Mouse (Mus musculus) embryonic facial prominence, embryonic 13.5 days (tissue): ENCODE results near the gene Dnajc22. TPM values are rescaled to one million over a fixed set of nuclear protein-coding genes. Genes with fewer than 3 reads are reported as not detected.
"Not testable (repeated sequence)": the region's sequence is repeated elsewhere in the genome, so short reads cannot be mapped to it uniquely, and the experiment has no call there.

Experiments used
- ATAC-seq: fragments of 200-750 bp; cut with Nextera tagmentation; 2 replicates; pipeline ENCODE4 v1.8.0; 2017; ENCODE audit warnings: low read depth; ENCODE audit not compliant: insufficient number of reproducible peaks, insufficient read depth, low FRiP score, low TSS enrichment
- H3K27ac ChIP-seq: fragments of 300-500 bp; sonication (generic); 2 replicates; pipeline ENCODE4 v1.5.1; 2015; ENCODE audit warnings: moderate library complexity, mild to moderate bottlenecking, inconsistent platforms
- H3K27me3 ChIP-seq: fragments of 300-500 bp; sonication (generic); 2 replicates; pipeline ENCODE4 v1.6.1; 2015; ENCODE audit warnings: mild to moderate bottlenecking, inconsistent platforms
- H3K36me3 ChIP-seq: fragments of 300-500 bp; sonication (generic); 2 replicates; pipeline ENCODE4 v1.6.1; 2015; ENCODE audit warnings: mild to moderate bottlenecking, inconsistent platforms
- H3K4me1 ChIP-seq: fragments of 300-500 bp; sonication (generic); 2 replicates; pipeline ENCODE4 v1.6.1; 2015; ENCODE audit warnings: inconsistent platforms
- H3K4me2 ChIP-seq: fragments of 300-500 bp; sonication (generic); 2 replicates; pipeline ENCODE4 v1.6.1; 2015; ENCODE audit warnings: moderate library complexity, mild to moderate bottlenecking, inconsistent platforms
- H3K4me3 ChIP-seq: fragments of 300-500 bp; sonication (generic); 2 replicates; pipeline ENCODE4 v1.5.1; 2015; ENCODE audit warnings: mild to moderate bottlenecking, inconsistent platforms
- H3K9ac ChIP-seq: fragments of 300-500 bp; sonication (generic); 2 replicates; pipeline ENCODE4 v1.6.1; 2015; ENCODE audit warnings: mild to moderate bottlenecking, inconsistent platforms
- H3K9me3 ChIP-seq: fragments of 300-500 bp; sonication (generic); 2 replicates; pipeline ENCODE4 v1.6.1; 2016; ENCODE audit warnings: inconsistent platforms
- WGBS: fragments of 180-500 bp; shearing (Covaris S2); methylation state at CpG from one replicate; pipeline ENCODE4 v1.1.7; 2015; ENCODE audit warnings: mixed read lengths; 5-methylcytosine and 5-hydroxymethylcytosine counted together
- polyA plus RNA-seq: library from polyadenylated mRNA; unstranded; fragments of >200 nt; fragmentation: Nextera tagmentation; extraction: Ambion mirVana; gene quantifications from 2 replicates; pipeline ENCODE4 v1.2.1, GENCODE M21; 2015

Dnajc22 gene
- polyA plus RNA-seq, 1 experiment from 2014 or later, result 0.52 TPM

DNA sequence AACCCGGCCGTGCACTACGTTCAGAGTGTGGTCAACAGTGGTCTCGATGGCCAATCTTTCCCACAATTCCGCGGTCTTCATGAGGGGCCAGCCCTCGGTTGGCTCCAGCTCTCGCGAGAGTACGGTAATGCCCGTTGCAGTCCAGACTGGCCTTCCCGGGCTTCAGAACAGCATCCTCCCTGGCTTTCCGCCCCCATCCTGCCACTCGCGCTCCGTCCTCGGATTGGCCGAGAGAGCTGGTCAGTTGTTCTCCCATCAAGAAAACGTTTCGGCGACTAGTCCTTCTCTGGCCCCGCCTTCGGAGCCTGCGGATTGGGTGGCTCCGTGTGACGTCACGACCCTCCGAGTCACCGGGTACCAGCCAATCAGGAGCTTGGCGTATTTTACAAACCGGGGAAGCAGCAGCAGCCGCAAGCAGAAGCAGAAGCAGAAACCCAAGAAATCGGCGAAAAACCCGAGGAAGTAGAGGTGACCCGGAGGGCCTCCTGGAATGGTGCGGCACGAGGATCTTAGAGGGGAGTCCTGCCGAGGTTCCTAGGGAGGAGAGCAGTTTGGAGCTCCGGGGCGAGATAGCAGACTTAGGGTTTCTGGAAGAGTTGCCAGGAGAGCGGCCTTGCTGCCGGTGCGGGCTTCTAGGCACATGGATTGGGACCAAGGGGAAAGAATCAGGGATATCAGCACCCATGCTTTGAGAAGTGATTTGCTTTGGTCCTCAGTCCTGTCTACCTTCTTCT, 18.2 kb upstream of the Dnajc22 start:
- H3K4me3 ChIP-seq, result peak overlapping the region; percentile 69
- H3K9me3 ChIP-seq, result no peaks in the 10 kb centered on the region
- peak overlapping the region; percentile 93 for H3K4me2 ChIP-seq
- under 1% methylated on average over 44 of the region's 44 CpGs for WGBS
- peak overlapping the region; percentile 84 for H3K9ac ChIP-seq
- ATAC-seq, result peak; percentile 91
- H3K4me1 ChIP-seq, result peaks cover 37% of the 10 kb centered on the region
- no peaks in the 10 kb centered on the region for H3K27me3 ChIP-seq
- H3K27ac ChIP-seq, result peak overlapping the region; percentile 94
- peaks cover 23% of the 10 kb centered on the region for H3K36me3 ChIP-seq

DNA sequence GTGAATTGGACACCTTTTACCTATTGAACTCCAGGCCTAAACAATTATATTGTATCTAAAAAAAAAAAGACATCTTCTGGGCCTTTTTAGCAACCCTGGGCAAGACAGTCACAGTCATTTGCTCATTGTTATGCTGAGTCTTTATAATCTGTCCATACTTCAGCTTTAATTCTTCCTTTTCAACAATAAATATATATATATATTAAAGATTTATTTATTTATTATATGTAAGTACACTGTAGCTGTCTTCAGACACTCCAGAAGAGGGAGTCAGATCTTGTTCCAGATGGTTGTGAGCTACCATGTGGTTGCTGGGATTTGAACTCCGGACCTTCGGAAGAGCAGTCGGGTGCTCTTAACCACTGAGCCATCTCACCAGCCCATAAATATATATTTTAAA, 17.0 kb upstream of the Dnajc22 start:
- H3K4me3 ChIP-seq, result peak overlapping the region; percentile 69; the same call in 1 of the 2 replicates

DNA sequence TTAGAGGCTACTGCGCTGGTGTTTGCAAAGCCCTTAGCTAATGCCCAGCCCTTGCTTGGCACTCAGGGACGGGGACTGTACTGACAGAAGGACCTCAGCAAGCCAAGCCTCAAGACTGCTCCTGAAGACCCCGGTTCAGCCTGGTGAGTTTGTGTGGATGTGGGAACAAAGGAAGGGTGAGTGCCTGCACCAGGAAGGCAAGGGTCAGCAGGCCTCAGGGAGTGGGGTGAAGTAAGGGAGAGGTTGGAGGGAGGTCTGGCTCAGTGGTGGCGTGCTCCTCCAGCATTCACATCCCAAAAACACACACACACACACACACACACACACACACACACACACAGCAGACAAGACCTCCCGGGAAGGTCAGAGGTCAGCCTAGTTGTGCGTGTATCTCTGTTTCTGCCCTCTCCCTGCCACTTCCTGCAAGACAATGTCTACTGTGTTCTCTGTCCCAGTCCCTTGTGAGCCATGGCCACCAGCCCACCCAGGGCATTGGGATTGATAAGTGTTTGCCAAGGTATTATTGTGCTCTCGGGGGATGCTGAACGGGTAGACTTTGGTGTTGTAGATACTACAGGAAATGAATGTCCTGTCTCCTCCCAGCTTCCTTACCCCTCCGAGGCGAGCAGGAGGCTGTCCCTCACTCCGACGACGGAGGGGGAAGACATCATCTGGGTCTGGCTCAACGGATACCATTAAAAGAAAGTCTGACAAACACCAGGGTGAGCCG, 14.6 kb upstream of the Dnajc22 start:
- peak overlapping the region; percentile 22; the same call in 1 of the 2 replicates for H3K9ac ChIP-seq

More for the DNA sequence above, 17.0 kb upstream of the Dnajc22 start:
- not testable (repeated sequence) for H3K27ac ChIP-seq, H3K9me3 ChIP-seq, ATAC-seq, H3K27me3 ChIP-seq
- Histone ChIP-seq H3K4me2 (peak overlapping the region; percentile 93), H3K4me1 (peaks cover 37% of the 10 kb centered on the region), H3K36me3 (peaks cover 34% of the 10 kb centered on the region), H3K9ac (peak overlapping the region; percentile 84; the same call in 1 of the 2 replicates)
- 95% methylated on average over 3 of the region's 3 CpGs for WGBS

DNA sequence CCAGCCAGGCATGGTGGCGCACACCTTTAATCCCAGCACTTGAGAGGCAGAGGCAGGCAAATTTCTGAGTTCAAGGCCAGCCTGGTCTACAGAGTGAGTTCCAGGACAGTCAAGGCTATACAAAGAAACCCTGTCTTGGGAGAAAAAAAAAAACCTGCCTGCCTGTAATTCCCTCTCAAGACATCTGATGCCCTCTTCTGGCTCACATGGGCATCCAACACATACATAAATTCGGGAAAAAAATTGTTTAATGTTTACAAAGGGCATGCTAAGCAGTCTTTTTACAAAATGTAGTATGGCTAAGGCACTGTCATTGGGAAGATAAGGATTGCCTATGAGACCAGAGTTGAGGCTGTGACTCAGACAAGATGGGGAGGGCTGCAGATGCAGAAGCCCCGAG, 13.2 kb upstream of the Dnajc22 start:
- 84% methylated on average over 3 of the region's 3 CpGs for WGBS

More for the DNA sequence above, 14.6 kb upstream of the Dnajc22 start:
- H3K4me1 ChIP-seq, result peaks cover 37% of the 10 kb centered on the region
- no peak overlapping the region for H3K4me2 ChIP-seq
- no peaks in the 10 kb centered on the region for H3K9me3 ChIP-seq
- no peak overlapping the region for H3K27ac ChIP-seq
- H3K27me3 ChIP-seq, result peaks cover 7% of the 10 kb centered on the region
- H3K36me3 ChIP-seq, result peaks cover 55% of the 10 kb centered on the region
- no peak overlapping the region for H3K4me3 ChIP-seq
- WGBS, result 41% methylated on average over 15 of the region's 15 CpGs
- ATAC-seq, result no peak

DNA sequence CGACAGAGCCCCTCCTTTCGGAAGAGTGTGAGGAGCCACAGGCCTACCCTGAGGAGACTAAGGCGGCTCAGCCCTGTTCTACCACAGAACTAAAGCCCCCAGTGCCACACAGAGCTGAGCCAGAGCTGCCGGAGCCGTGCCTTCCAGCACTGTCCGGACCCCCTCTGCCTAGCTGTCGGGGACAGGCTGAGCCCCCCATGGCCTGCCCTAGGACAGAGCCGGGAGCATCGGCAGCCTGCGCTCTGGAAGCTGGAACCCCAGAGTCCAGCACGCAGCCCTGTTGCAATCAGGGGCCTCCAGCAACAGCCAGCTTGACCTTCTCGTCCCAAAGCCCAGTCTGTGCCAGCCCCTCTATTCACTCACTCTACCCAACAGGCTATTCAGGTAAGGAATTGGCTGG, 10.6 kb upstream of the Dnajc22 start:
- no peak overlapping the region for H3K4me3 ChIP-seq
- H3K36me3 ChIP-seq, result peaks cover 47% of the 10 kb centered on the region
- WGBS, result 92% methylated on average over 12 of the region's 12 CpGs
- no peak overlapping the region for H3K4me2 ChIP-seq
- no peak for ATAC-seq
- H3K9ac ChIP-seq, result no peak overlapping the region
- peaks cover 23% of the 10 kb centered on the region for H3K4me1 ChIP-seq
- peaks cover 47% of the 10 kb centered on the region for H3K27me3 ChIP-seq
- H3K9me3 ChIP-seq, result no peaks in the 10 kb centered on the region
- no peak overlapping the region for H3K27ac ChIP-seq

More for the DNA sequence above, 13.2 kb upstream of the Dnajc22 start:
- H3K27me3 ChIP-seq, result peaks cover 22% of the 10 kb centered on the region
- H3K4me1 ChIP-seq, result peaks cover 42% of the 10 kb centered on the region
- H3K4me3 ChIP-seq, result no peak overlapping the region
- no peak for ATAC-seq
- no peaks in the 10 kb centered on the region for H3K9me3 ChIP-seq
- H3K36me3 ChIP-seq, result peaks cover 55% of the 10 kb centered on the region
- 0 out of 2 replicates have a peak overlapping the region, but pooled peaks have one; percentile 32 for H3K9ac ChIP-seq
- H3K4me2 ChIP-seq, result no peak overlapping the region
- no peak overlapping the region for H3K27ac ChIP-seq

DNA sequence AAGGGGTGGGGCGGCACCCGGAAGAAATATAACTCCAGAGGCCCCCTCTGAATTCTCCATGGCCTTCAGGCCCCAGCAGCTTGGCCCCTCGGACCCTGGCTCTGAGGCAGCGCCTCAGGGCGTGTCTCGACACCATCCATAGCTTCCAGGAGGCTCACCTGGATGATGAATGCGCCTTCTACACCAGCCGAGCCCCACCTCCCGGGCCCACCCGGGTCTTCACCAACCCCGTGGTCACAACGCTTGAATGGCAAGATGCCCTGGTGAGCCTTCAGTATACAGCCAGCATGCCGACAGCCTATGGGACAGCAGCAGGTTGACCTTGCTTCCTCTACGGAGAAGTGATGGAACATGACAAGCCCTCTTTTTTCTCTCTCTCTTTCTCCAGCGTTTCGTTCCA, 10.1 kb upstream of the Dnajc22 start:
- ATAC-seq, result no peak
- H3K4me1 ChIP-seq, result peaks cover 20% of the 10 kb centered on the region
- H3K36me3 ChIP-seq, result peaks cover 42% of the 10 kb centered on the region
- no peak overlapping the region for H3K4me3 ChIP-seq
- no peak overlapping the region for H3K27ac ChIP-seq
- peaks cover 52% of the 10 kb centered on the region for H3K27me3 ChIP-seq
- WGBS, result 89% methylated on average over 16 of the region's 16 CpGs
- H3K9me3 ChIP-seq, result no peaks in the 10 kb centered on the region
- no peak overlapping the region for H3K9ac ChIP-seq
- H3K4me2 ChIP-seq, result no peak overlapping the region

DNA sequence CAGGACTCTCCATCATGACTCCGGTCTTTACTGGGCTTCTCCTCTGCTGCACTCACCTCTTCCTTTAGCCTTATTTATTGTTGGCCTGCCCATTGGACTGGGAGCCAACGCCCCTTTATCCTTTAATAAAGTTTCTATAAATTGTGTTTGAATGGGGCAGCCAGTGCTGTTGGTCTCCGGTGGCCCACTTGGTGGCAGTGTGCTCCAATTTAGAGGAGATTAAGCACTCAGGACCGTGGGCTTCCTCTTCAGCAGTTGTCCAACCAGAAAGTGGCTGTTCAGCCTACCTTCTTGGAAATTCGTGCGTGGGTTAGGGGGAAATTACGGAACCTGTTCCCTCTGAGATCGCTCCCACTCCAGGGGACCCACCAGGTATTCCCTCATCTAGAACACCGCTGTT, 9.7 kb upstream of the Dnajc22 start:
- Histone ChIP-seq H3K27ac (no peak overlapping the region), H3K4me1 (peaks cover 21% of the 10 kb centered on the region)
- ATAC-seq, result no peak

DNA sequence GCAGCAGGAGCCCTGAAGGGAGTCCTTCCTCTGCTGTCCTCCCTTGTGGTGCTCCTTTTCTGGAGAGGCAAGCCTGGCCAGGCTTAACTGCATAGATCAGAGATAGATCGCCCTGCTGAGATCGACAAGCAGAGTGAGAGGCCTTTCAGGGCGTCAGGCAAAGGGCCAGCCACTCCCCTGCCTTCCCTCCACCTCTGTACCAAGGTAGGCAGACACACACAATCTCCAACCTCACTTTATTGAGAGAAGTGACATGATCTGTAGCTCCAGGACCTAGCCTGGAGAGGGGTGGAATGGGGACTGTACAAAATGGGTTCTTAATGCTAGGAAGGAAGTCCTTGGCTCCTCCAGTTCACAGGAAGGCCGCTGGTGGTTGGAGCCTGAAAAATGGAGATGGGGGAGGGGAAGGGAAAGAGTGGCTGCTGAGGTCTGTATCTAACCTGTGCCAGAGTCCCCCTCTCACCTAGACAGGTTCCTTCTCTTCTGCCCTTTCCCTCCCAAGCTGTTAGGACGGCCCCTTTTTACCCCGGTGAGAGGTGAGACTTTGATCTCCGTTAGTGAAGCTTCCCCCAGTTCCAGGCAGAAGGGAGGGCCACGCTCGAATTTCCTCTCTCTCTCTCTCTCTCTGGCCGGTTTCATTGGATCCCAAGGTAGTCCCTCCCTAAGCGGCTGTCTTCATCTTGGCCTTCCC, 9.0 kb upstream of the Dnajc22 start:
- H3K4me2 ChIP-seq, result no peak overlapping the region
- no peak overlapping the region for H3K9ac ChIP-seq
- no peak for ATAC-seq
- peaks cover 24% of the 10 kb centered on the region for H3K4me1 ChIP-seq
- H3K27ac ChIP-seq, result no peak overlapping the region
- no peaks in the 10 kb centered on the region for H3K9me3 ChIP-seq
- H3K27me3 ChIP-seq, result peaks cover 64% of the 10 kb centered on the region
- H3K4me3 ChIP-seq, result no peak overlapping the region
- WGBS, result 10% methylated on average over 11 of the region's 11 CpGs
- peaks cover 32% of the 10 kb centered on the region for H3K36me3 ChIP-seq

More for the DNA sequence above, 9.7 kb upstream of the Dnajc22 start:
- H3K9me3 ChIP-seq, result no peaks in the 10 kb centered on the region
- peaks cover 57% of the 10 kb centered on the region for H3K27me3 ChIP-seq
- peaks cover 38% of the 10 kb centered on the region for H3K36me3 ChIP-seq
- H3K4me2 ChIP-seq, result no peak overlapping the region
- no peak overlapping the region for H3K4me3 ChIP-seq
- WGBS, result 69% methylated on average over 9 of the region's 9 CpGs
- H3K9ac ChIP-seq, result no peak overlapping the region

DNA sequence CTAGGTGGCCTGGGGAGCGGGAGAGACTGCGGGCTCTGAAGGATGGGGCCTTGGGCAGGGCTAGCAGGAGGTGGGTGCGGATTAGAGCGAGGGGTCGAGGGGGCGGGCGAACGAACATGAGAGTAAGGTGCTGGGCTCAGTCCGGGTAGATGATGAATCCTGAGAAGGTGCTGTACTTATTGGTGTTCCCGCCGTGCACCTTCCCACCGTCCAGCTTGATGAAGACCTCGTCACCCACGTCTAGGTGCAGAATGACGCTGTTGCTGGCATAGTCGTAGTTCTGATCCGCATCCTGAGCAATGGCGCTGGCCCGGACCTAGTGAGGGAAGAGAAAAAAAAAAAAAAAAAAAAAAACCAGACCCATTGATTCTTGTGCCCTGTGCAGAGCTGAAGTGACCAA, 8.4 kb upstream of the Dnajc22 start:
- Histone ChIP-seq H3K9ac (no peak overlapping the region), H3K4me3 (no peak overlapping the region), H3K27ac (no peak overlapping the region), H3K4me2 (no peak overlapping the region; the same call in 1 of the 2 replicates), H3K9me3 (no peaks in the 10 kb centered on the region), H3K27me3 (peaks cover 70% of the 10 kb centered on the region), H3K4me1 (peaks cover 24% of the 10 kb centered on the region), H3K36me3 (peaks cover 32% of the 10 kb centered on the region)
- WGBS, result 9% methylated on average over 19 of the region's 19 CpGs
- ATAC-seq, result no peak

DNA sequence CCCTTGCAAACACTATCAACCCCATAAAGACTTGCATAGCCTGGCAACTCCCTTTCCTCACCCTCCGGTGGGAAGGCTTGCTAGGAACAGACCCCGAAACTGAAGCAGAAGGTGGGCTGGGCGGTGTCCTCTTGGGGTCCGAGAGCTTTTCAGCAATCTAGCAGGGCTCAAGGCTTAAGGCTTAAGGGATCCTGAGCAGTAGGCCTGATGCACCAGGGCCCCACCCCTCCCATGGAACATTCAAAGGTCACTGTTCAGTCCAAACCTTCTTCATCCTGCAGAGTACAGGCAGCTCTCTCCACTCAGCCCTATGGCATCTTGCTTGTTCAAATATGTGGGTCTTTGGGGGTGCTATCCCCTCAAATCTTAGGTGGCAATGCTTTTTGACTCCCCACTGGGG, 7.0 kb upstream of the Dnajc22 start:
- 79% methylated on average over 4 of the region's 4 CpGs for WGBS
- H3K27ac ChIP-seq, result no peak overlapping the region

DNA sequence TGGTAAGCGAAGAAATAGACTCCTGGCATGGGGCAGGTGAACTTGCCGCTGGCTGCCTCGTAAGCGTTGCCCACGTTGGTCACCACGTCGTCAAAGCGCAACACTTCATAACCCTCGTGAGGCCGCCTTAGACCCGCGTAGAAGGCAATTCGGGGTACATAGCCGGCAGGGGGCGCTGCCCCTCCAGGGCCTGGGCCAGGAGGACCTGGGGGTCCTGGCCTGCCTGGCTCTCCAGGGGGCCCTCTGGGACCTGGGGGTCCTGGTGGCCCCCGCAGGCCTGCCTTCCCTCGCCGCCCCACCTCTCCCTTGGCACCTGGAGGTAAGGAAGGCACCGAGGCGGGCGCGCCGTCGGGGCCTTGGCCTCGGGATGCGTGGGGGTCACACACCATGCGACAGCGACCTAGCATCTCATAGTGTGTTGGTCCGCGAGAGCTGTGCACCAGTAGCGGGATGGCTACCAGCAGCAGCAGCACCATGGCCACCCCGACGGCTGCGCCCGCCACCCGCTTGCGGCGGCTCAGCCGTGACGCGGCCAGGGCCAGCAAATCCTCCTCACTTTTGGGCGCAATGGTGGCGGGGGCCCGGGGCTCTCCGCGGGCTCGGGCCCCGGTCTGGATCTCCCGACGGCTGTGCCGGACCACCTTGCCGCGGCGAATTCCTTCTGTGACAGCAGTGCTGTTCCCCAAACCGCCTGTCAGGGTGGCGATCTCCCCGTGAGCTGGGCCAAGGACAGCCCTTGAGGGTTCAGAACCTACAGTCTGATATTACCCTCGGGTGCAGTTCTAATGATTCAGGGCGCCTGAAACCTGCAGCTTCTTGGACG, 5.5 kb upstream of the Dnajc22 start, which contains the start of gene C1ql4:
Gene C1ql4, minus strand, starts transcription at position 565 of the 823 bp plus-strand sequence.
- ATAC-seq, result no peak
- Histone ChIP-seq H3K4me1 (peaks cover 24% of the 10 kb centered on the region), H3K4me3 (peak within 1 kb of the TSS; percentile 33), H3K27me3 (peaks cover 99% of the 10 kb centered on the region), H3K9ac (no peak within 1 kb of the TSS; the same call in 1 of the 2 replicates), H3K9me3 (no peaks in the 10 kb centered on the region), H3K4me2 (peak within 1 kb of the TSS; percentile 53), H3K36me3 (peaks cover 9% of the 10 kb centered on the region), H3K27ac (no peak within 1 kb of the TSS)
- WGBS, result 8% methylated on average over 60 of the region's 60 CpGs

More for the DNA sequence above, 7.0 kb upstream of the Dnajc22 start:
- no peak for ATAC-seq
- H3K27me3 ChIP-seq, result peaks cover 84% of the 10 kb centered on the region
- peaks cover 22% of the 10 kb centered on the region for H3K36me3 ChIP-seq
- H3K9ac ChIP-seq, result no peak overlapping the region
- H3K9me3 ChIP-seq, result no peaks in the 10 kb centered on the region
- H3K4me1 ChIP-seq, result peaks cover 24% of the 10 kb centered on the region
- H3K4me3 ChIP-seq, result no peak overlapping the region
- no peak overlapping the region for H3K4me2 ChIP-seq
